Mouse (Mus musculus): ENCODE measurements at regions not wholly inside any gene's neighbourhood (a gene's known extent, or its start where the extent isn't known, plus 50 kb on each side); places are given as distances from the start of the nearest gene placed in this dataset.

- Histone ChIP-seq H3K9ac (replicated peaks; ENCODE audit: low read depth, low read length) (no peak overlapping the region), H3K36me3 (replicated peaks; ENCODE audit: control insufficient read depth, insufficient read depth, low read length) (no peaks in the 10 kb centered on the region), H3K4me2 (ENCODE audit: low read depth, low read length) (no peak overlapping the region), H3K27me3 (ENCODE audit: control insufficient read depth, insufficient read depth, low read length) (no peaks in the 10 kb centered on the region; the same call in 1 of the 2 replicates), H3K4me1 (ENCODE audit: control insufficient read depth, insufficient read depth) (no peaks in the 10 kb centered on the region), H3K27ac (ENCODE audit: low read depth) (no peak overlapping the region), H3K4me3 (ENCODE audit: low read depth, low read length) (no peak overlapping the region), H3K9me3 (replicated peaks; ENCODE audit: control insufficient read depth, low read length) (no peaks in the 10 kb centered on the region)
- DNase-seq (ENCODE audit: low spot score) (no peak), ATAC-seq (ENCODE audit: insufficient read depth, low read depth) (no peak)
- WGBS, result 88% methylated on average over 7 of the region's 7 CpGs
- TF ChIP-seq EP300 (IDR thresholded peaks at IDR 0.05; ENCODE audit: low read depth) (no peak), CTCF (IDR thresholded peaks at IDR 0.05; ENCODE audit: low read depth) (no peak)
These were observed 59.3 kb downstream of the Hoxa1 start for GRCm38 (mm10) chr6:52098851-52099250.

GRCm38 (mm10) chr6:52095575-52095974, 62.5 kb downstream of the Hoxa1 start:
- H3K4me1 ChIP-seq (ENCODE audit: control insufficient read depth, insufficient read depth), result no peaks in the 10 kb centered on the region
- H3K27me3 ChIP-seq (ENCODE audit: control insufficient read depth, insufficient read depth, low read length), result no peaks in the 10 kb centered on the region
- H3K27ac ChIP-seq (ENCODE audit: low read depth), result no peak overlapping the region
- ATAC-seq (ENCODE audit: insufficient read depth, low read depth) (no peak), DNase-seq (ENCODE audit: low spot score) (no peak)
- no peak overlapping the region for H3K4me3 ChIP-seq (ENCODE audit: low read depth, low read length)
- WGBS, result 88% methylated on average over 7 of the region's 7 CpGs
- H3K9me3 ChIP-seq (replicated peaks; ENCODE audit: control insufficient read depth, low read length), result no peaks in the 10 kb centered on the region
- H3K9ac ChIP-seq (replicated peaks; ENCODE audit: low read depth, low read length), result no peak overlapping the region
- H3K36me3 ChIP-seq (replicated peaks; ENCODE audit: control insufficient read depth, insufficient read depth, low read length), result no peaks in the 10 kb centered on the region
- H3K4me2 ChIP-seq (ENCODE audit: low read depth, low read length), result no peak overlapping the region
- TF ChIP-seq CTCF (IDR thresholded peaks at IDR 0.05; ENCODE audit: low read depth) (no peak), EP300 (IDR thresholded peaks at IDR 0.05; ENCODE audit: low read depth) (no peak)

- ATAC-seq (ENCODE audit: insufficient read depth, low read depth) (no peak), DNase-seq (ENCODE audit: low spot score) (no peak)
- no peaks in the 10 kb centered on the region for H3K4me1 ChIP-seq (ENCODE audit: control insufficient read depth, insufficient read depth)
- no peak overlapping the region for H3K27ac ChIP-seq (ENCODE audit: low read depth)
- no peak overlapping the region for H3K9ac ChIP-seq (replicated peaks; ENCODE audit: low read depth, low read length)
- H3K27me3 ChIP-seq (ENCODE audit: control insufficient read depth, insufficient read depth, low read length), result 0 out of 2 replicates have a peak, but pooled peaks cover 6% of the 10 kb centered on the region
- 36% methylated on average over 5 of the region's 5 CpGs for whole genome bisulfite sequencing
- no peaks in the 10 kb centered on the region for H3K9me3 ChIP-seq (replicated peaks; ENCODE audit: control insufficient read depth, low read length)
- H3K36me3 ChIP-seq (replicated peaks; ENCODE audit: control insufficient read depth, insufficient read depth, low read length), result no peaks in the 10 kb centered on the region
- H3K4me3 ChIP-seq (ENCODE audit: low read depth, low read length), result no peak overlapping the region
- TF ChIP-seq EP300 (IDR thresholded peaks at IDR 0.05; ENCODE audit: low read depth) (no peak), CTCF (IDR thresholded peaks at IDR 0.05; ENCODE audit: low read depth) (no peak)
- no peak overlapping the region for H3K4me2 ChIP-seq (ENCODE audit: low read depth, low read length)
These were observed 66.7 kb downstream of the Hoxa1 start for GRCm38 (mm10) chr6:52091445-52091844.

- H3K4me2 ChIP-seq (ENCODE audit: low read depth, low read length), result peak overlapping the region; percentile 29; the same call in 1 of the 2 replicates
These were observed 72.0 kb downstream of the Hoxa1 start for GRCm38 (mm10) chr6:52085932-52086643.

GRCm38 (mm10) chr6:52084622-52085021, 72.3 kb upstream of the Skap2 start:
- ATAC-seq (ENCODE audit: insufficient read depth, low read depth), result no peak
- Histone ChIP-seq H3K36me3 (replicated peaks; ENCODE audit: control insufficient read depth, insufficient read depth, low read length) (no peaks in the 10 kb centered on the region), H3K27ac (ENCODE audit: low read depth) (no peak overlapping the region), H3K4me2 (ENCODE audit: low read depth, low read length) (no peak overlapping the region), H3K9me3 (replicated peaks; ENCODE audit: control insufficient read depth, low read length) (no peaks in the 10 kb centered on the region), H3K4me3 (ENCODE audit: low read depth, low read length) (no peak overlapping the region), H3K27me3 (ENCODE audit: control insufficient read depth, insufficient read depth, low read length) (peaks cover 17% of the 10 kb centered on the region), H3K9ac (replicated peaks; ENCODE audit: low read depth, low read length) (no peak overlapping the region), H3K4me1 (ENCODE audit: control insufficient read depth, insufficient read depth) (0 out of 2 replicates have a peak, but pooled peaks cover 4% of the 10 kb centered on the region)
- no peak for TF ChIP-seq EP300 (IDR thresholded peaks at IDR 0.05; ENCODE audit: low read depth)
- no peak for TF ChIP-seq CTCF (IDR thresholded peaks at IDR 0.05; ENCODE audit: low read depth)
- DNase-seq (ENCODE audit: low spot score), result no peak
- WGBS, result 84% methylated on average over 2 of the region's 2 CpGs

More at GRCm38 (mm10) chr6:52085932-52086643, 72.0 kb downstream of the Hoxa1 start:
- Histone ChIP-seq H3K36me3 (replicated peaks; ENCODE audit: control insufficient read depth, insufficient read depth, low read length) (no peaks in the 10 kb centered on the region), H3K4me1 (ENCODE audit: control insufficient read depth, insufficient read depth) (0 out of 2 replicates have a peak, but pooled peaks cover 4% of the 10 kb centered on the region), H3K27ac (ENCODE audit: low read depth) (no peak overlapping the region; the same call in 1 of the 2 replicates), H3K9ac (replicated peaks; ENCODE audit: low read depth, low read length) (no peak overlapping the region), H3K27me3 (ENCODE audit: control insufficient read depth, insufficient read depth, low read length) (peaks cover 19% of the 10 kb centered on the region), H3K4me3 (ENCODE audit: low read depth, low read length) (no peak overlapping the region), H3K9me3 (replicated peaks; ENCODE audit: control insufficient read depth, low read length) (no peaks in the 10 kb centered on the region)
- TF ChIP-seq EP300 (IDR thresholded peaks at IDR 0.05; ENCODE audit: low read depth), result peak; percentile 76
- no peak for TF ChIP-seq CTCF (IDR thresholded peaks at IDR 0.05; ENCODE audit: low read depth)
- DNase-seq (ENCODE audit: low spot score), result peak; percentile 58
- peak; percentile 85 for ATAC-seq (ENCODE audit: insufficient read depth, low read depth)
- WGBS, result 11% methylated on average over 17 of the region's 17 CpGs

Measured in heart, postnatal 0 days (tissue).